Mouse (Mus musculus) cerebellum, adult 2 months (tissue): ENCODE data around the gene Hnrnph1.

Experiments
- CTCF ChIP-seq: fragments of 200-500 bp; IDR thresholded peaks from 2 replicates; pipeline ENCODE4 v1.5.1; 2011; ENCODE audit warnings: low read depth, mild to moderate bottlenecking, control low read depth, low read length, moderate library complexity, borderline replicate concordance; ENCODE audit not compliant: insufficient read depth
- POLR2A ChIP-seq: fragments of 200-500 bp; IDR thresholded peaks from 2 replicates; pipeline ENCODE4 v1.6.1; 2011; ENCODE audit warnings: low read length, control low read depth, borderline replicate concordance; ENCODE audit not compliant: insufficient read depth

GRCm38 (mm10) chr11:50354162-50354561 is 22.6 kb upstream of the Hnrnph1 start, which contains the start of gene Cby3:
- TF ChIP-seq CTCF (no peak), POLR2A (no peak)
